Mouse (Mus musculus) ES-Bruce4 (cell line): ENCODE data around the gene Arhgap29. TPM values are rescaled to one million over a fixed set of nuclear protein-coding genes. Genes with fewer than 3 reads are reported as not detected.

Source experiments
- H3K27ac ChIP-seq: 2 replicates; pipeline ENCODE4 v1.5.1; 2012; ENCODE audit warnings: low read length, inconsistent platforms; ENCODE audit not compliant: insufficient read depth
- H3K27me3 ChIP-seq: 2 replicates; pipeline ENCODE4 v1.6.1; 2012; ENCODE audit warnings: mild to moderate bottlenecking, low read length, inconsistent platforms; ENCODE audit not compliant: control insufficient read depth, poor library complexity, insufficient read depth, severe bottlenecking
- H3K36me3 ChIP-seq: 2 replicates; pipeline ENCODE4 v1.6.1; 2012; ENCODE audit warnings: inconsistent platforms, mild to moderate bottlenecking, low read length, moderate library complexity; ENCODE audit not compliant: control insufficient read depth, poor library complexity, insufficient read depth, severe bottlenecking
- H3K4me1 ChIP-seq: one replicate; pipeline ENCODE4 v1.8.1; 2011; ENCODE audit warnings: low read length; ENCODE audit not compliant: control insufficient read depth, insufficient read depth
- H3K4me3 ChIP-seq: 2 replicates; pipeline ENCODE4 v1.5.1; 2011; ENCODE audit warnings: low read depth, mild to moderate bottlenecking, low read length
- H3K9ac ChIP-seq: 2 replicates; pipeline ENCODE4 v1.6.1; 2012; ENCODE audit warnings: low read depth, mild to moderate bottlenecking, inconsistent platforms; ENCODE audit not compliant: poor library complexity, severe bottlenecking
- H3K9me3 ChIP-seq: replicated peaks from 2 replicates; pipeline ENCODE4 v1.6.1; 2012; ENCODE audit warnings: mild to moderate bottlenecking, low read length, inconsistent platforms; ENCODE audit not compliant: control insufficient read depth, poor library complexity, insufficient read depth, severe bottlenecking
- CTCF ChIP-seq: IDR thresholded peaks from one replicate; pipeline ENCODE4 v1.8.1; 2011; ENCODE audit warnings: low read depth, low read length
- EP300 ChIP-seq: IDR thresholded peaks from 2 replicates; pipeline ENCODE4 v1.6.1; 2011; ENCODE audit warnings: low read depth, low read length; ENCODE audit not compliant: insufficient read depth
- POLR2A ChIP-seq: IDR thresholded peaks from one replicate; pipeline ENCODE4 v1.8.1; 2011; ENCODE audit warnings: low read length; ENCODE audit not compliant: insufficient read depth
- polyA plus RNA-seq: library from polyadenylated mRNA; stranded (reverse); fragments of >200 nt; gene quantifications from 2 replicates; pipeline ENCODE4 v1.2.4, GENCODE M21; 2011; ENCODE audit warnings: low read depth; ENCODE audit not compliant: missing spikeins, insufficient read depth, insufficient read length

The Arhgap29 gene
- polyA plus RNA-seq, 1 experiment, result 70.1 TPM

DNA sequence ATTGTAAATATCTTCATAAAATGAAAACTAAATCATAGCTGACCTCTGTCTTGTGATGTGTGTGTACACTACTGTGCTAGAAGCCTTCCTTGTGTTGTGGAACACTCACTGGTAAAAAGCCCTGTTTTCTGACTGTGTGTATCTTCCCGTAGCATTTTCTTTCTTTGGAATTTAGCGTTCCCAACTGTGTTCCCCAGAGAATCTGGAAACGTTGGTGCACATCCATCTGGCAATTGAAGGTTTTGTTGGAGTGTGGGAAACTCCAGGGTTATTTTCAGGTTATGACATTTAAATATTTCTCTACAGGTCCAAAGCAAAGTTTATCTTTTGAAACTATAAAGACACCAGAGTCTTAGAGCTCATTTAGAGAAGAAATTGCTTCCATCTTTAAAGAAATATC is 43.2 kb upstream of the Arhgap29 start:
- Histone ChIP-seq H3K27me3 (no peaks in the 10 kb centered on the region), H3K4me3 (no peak overlapping the region)

DNA sequence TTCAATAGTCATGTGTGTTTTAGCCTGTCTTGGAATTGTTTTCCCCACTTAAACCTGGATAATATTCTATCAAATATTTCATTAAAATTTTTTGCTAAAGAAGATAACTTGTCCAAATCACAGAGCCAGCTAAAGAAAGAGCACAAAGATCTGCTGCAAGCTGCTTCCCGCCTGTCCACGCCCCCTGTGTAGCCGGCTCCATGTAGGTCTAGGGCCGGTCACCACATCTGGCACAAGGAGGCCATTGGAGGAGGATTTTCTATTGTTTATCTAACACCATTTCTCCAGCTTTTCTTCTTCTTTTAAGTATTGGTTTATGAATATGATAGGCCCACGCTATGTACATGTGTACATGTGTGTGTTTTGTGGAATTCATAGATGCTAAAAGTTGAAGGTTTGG is 38.9 kb upstream of the Arhgap29 start:
- H3K4me1 ChIP-seq, result no peaks in the 10 kb centered on the region
- H3K9ac ChIP-seq, result no peak overlapping the region
- TF ChIP-seq EP300 (no peak), POLR2A (no peak), CTCF (no peak)
- no peak overlapping the region for H3K27ac ChIP-seq
- H3K9me3 ChIP-seq, result no peaks in the 10 kb centered on the region
- no peaks in the 10 kb centered on the region for H3K36me3 ChIP-seq
- H3K4me3 ChIP-seq, result no peak overlapping the region
- H3K27me3 ChIP-seq, result no peaks in the 10 kb centered on the region

More for the DNA sequence above, 43.2 kb upstream of the Arhgap29 start:
- Histone ChIP-seq H3K27ac (no peak overlapping the region), H3K9ac (no peak overlapping the region), H3K9me3 (no peaks in the 10 kb centered on the region), H3K36me3 (no peaks in the 10 kb centered on the region), H3K4me1 (no peaks in the 10 kb centered on the region)
- no peak for TF ChIP-seq EP300
- TF ChIP-seq POLR2A, result no peak
- TF ChIP-seq CTCF, result no peak

DNA sequence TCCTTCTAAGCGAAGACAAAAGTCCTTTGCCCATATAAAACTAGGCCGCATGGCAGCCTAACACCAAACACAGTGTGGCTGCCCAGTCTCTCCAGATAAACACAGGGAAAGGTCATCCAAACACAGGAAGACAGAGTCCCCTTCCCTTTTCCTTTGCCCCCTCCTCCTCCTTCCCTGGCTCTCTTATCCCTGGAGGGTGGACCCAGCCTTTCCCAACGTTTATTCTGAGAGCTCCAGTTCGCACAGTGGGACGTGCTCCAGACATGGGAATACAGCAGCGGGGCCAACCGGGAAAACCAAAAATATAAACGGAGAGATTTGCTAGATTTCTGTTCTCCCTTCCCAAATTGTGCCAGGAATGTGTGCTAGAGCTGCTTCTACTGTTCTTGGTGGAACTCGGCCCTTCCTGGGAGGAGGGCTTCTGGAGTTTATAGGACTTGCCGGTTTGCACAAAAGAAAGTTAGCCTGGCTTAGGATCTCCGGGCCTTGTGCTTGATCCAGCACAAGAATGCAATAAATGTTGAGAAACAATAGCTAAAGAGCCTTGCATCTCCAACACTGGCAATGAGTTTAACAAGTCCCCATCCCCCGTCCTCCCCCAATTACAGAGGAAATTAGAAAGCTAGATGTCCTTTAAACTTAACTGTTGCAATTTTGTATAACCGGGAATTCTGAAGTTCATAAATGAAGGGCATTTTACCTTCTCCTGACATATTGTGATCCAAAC is 37.7 kb upstream of the Arhgap29 start:
- Histone ChIP-seq H3K9ac (no peak overlapping the region), H3K36me3 (no peaks in the 10 kb centered on the region), H3K4me1 (no peaks in the 10 kb centered on the region), H3K27me3 (no peaks in the 10 kb centered on the region), H3K9me3 (no peaks in the 10 kb centered on the region), H3K27ac (no peak overlapping the region), H3K4me3 (no peak overlapping the region)
- TF ChIP-seq EP300, result no peak
- no peak for TF ChIP-seq POLR2A
- no peak for TF ChIP-seq CTCF

DNA sequence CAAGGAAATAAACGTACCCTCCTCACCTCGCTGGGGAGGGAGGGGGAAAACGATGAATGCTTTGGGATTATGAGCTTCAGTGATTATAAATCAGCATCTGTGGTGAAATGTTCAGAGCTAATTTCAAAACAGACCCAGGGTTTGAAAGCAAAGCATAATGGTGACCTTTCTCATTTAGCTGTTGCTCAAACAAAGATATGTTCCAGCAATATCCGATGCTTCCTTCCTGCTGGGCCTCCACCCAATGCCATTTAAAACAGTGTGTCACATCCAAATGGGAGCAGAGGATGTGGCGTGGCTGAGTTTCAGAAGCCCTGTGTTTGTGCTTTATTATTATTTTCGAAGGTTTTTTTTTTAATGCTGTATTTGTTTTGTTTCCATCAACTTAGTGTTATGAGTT is 37.1 kb upstream of the Arhgap29 start:
- H3K27ac ChIP-seq, result no peak overlapping the region

DNA sequence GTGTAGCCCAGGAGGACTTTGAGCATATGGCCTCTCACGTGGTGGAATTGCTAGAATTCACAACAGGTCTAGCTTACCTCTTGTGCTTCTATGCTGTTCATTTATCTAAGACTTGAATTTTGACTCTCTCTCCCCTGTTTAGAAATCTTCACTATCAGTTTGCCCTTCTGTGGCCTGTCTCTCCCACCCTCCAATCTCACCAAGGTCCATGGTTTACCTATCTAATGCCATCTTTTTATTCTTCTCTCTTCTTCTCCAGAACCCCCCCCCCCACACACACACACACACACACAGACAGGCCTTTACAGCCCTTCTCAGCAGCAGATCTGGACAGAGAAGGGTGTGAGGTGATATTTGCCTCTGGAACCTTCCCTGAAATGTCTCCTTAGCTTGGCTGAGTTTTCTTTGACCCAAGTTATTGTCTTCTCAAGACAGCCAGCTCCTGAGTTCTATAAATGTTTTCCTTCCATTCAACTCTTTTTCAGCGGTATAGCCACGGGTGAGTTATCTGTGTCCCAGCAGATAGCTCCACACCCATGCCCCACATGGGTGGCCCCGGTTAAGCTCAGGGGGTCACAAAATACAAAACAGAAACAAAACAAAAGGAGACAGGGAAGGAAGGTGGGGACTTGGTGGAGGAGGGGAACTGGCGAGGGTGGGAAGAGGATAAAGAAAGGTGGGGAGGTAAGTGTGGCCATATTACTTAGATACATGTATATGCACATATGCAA is 35.4 kb upstream of the Arhgap29 start:
- no peak overlapping the region for H3K4me3 ChIP-seq
- no peaks in the 10 kb centered on the region for H3K9me3 ChIP-seq
- TF ChIP-seq CTCF, result no peak
- no peak for TF ChIP-seq EP300
- no peak for TF ChIP-seq POLR2A
- no peaks in the 10 kb centered on the region for H3K36me3 ChIP-seq
- no peak overlapping the region for H3K27ac ChIP-seq
- no peaks in the 10 kb centered on the region for H3K27me3 ChIP-seq
- no peaks in the 10 kb centered on the region for H3K4me1 ChIP-seq
- no peak overlapping the region for H3K9ac ChIP-seq

More for the DNA sequence above, 37.1 kb upstream of the Arhgap29 start:
- H3K36me3 ChIP-seq, result no peaks in the 10 kb centered on the region
- H3K9me3 ChIP-seq, result no peaks in the 10 kb centered on the region
- H3K9ac ChIP-seq, result no peak overlapping the region
- no peaks in the 10 kb centered on the region for H3K27me3 ChIP-seq
- TF ChIP-seq CTCF (no peak), POLR2A (no peak), EP300 (no peak)
- no peaks in the 10 kb centered on the region for H3K4me1 ChIP-seq
- H3K4me3 ChIP-seq, result no peak overlapping the region

DNA sequence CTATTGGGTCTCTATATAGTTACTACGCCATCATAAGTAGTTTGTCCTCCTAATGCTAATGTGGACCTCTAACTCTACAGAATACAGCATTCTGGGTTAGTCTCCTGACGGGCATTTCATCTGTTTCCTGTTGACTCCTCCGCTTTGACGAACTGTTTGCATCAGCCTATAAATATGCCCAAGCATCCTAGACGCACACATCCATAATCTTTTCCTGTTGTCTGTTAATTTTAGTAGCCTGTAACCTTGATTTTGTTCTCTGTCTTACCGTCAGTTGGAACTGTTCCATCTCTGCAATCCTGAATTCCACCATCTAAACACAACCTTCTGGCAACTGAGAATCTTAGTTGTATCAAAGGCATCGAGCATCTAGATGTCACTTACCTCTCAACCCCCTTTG is 34.7 kb upstream of the Arhgap29 start:
- H3K4me3 ChIP-seq, result no peak overlapping the region
- no peaks in the 10 kb centered on the region for H3K4me1 ChIP-seq
- no peak overlapping the region for H3K27ac ChIP-seq
- no peaks in the 10 kb centered on the region for H3K9me3 ChIP-seq
- TF ChIP-seq CTCF (no peak), EP300 (no peak), POLR2A (no peak)
- H3K27me3 ChIP-seq, result no peaks in the 10 kb centered on the region
- no peak overlapping the region for H3K9ac ChIP-seq
- H3K36me3 ChIP-seq, result no peaks in the 10 kb centered on the region
